Mouse (Mus musculus) spleen, adult 2 months (tissue): ENCODE measurements at regions not wholly inside any gene's neighbourhood (a gene's known extent, or its start where the extent isn't known, plus 50 kb on each side); places are given as distances from the start of the nearest gene placed in this dataset.

ENCODE experiments used
- CTCF ChIP-seq: fragments of 200-500 bp; IDR thresholded peaks from 2 replicates; pipeline ENCODE4 v1.5.1; 2011; ENCODE audit warnings: mild to moderate bottlenecking, inconsistent platforms; ENCODE audit not compliant: insufficient read depth, insufficient read length, insufficient replicate concordance; ENCODE audit errors: extremely low read depth
- POLR2A ChIP-seq: fragments of 200-500 bp; IDR thresholded peaks from 2 replicates; pipeline ENCODE4 v1.6.1; 2011; ENCODE audit warnings: low read depth, low read length, inconsistent platforms

- no peak for TF ChIP-seq CTCF
- no peak for TF ChIP-seq POLR2A
Observed at GRCm38 (mm10) chr6:31262651-31263050, 135.9 kb upstream of the Mkln1 start.
